10 mouse cellular contexts compared by ENCODE assay signal in the genomic region with DNA sequence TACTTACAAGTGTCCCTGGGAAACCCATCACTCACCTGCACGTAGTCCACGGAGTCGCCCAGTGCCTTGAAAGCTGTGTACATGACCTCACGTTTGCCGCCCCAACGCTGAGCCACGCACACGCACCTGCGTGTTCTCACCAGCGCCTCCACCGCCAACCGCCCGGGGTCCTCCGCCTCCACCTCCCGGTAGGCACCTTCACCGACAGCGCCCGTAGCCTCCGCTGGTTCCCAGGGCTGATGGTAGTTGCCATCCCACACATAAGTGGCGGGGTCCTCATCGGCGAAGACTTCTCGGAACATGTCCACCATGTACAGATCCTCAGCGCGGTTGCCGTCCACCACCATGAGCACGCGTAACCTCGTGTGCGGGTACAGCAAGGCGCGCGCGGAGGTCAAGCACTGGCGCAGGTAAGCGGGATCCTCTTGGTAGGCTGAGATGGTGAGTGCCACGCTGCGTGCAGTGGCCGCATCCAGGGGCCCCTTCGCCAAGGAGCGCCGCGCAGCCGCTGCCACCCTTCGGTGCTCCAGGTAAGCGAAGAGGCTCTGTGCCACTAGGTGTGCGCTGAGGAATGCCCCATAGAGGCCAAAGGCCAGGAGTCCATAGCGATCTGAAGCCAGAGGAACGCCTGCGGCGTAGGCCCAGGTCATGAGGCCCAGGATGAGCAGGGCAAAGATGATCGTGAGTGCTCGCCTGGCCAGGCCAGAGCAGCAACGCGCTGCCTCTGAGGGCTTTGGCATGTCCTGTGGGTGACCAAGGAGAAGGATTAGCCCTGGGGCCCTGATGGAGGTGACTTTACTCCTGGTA. TPM values are rescaled to one million over a fixed set of nuclear protein-coding genes. Genes with fewer than 3 reads are reported as not detected.
DNase-seq lines count a peak whose midpoint lies in the region; ATAC-seq and TF ChIP-seq lines count a peak whose summit lies in the region.
"Had no signal": no experiment of that assay in that cellular context is flagged by ENCODE, and none has a peak within 500 bp of the region (broad histone marks: within the 10 kb centered on the region; RNA-seq: fewer than 3 reads in every experiment).

No protein-coding gene starts in this region.

- H3K4me1 ChIP-seq in heart, embryonic 14.5 days (ENCODE audit: control insufficient read depth in 2 of 2, insufficient read depth in 2 of 2, low read length in 2 of 2): no peaks in the 10 kb centered on the region; a peak in 1 of 4 replicates
- peaks cover 0 to 3% of the 10 kb centered on the region in 2 experiments; a peak in 1 of 4 replicates for H3K4me1 ChIP-seq in ES-E14 (ENCODE audit: control insufficient read depth in 2 of 2, insufficient read depth in 2 of 2, low read length in 2 of 2, poor library complexity in 1 of 2)
- no peaks in the 10 kb centered on the region for H3K4me1 ChIP-seq in forebrain, embryonic 15.5 days
- H3K4me1 ChIP-seq in liver, embryonic 16.5 days (ENCODE audit: control insufficient read depth, low read depth, low read length): no peaks in the 10 kb centered on the region

- DNase-seq in heart, adult 11 months: no peak
- no peak for DNase-seq in ES-E14 (ENCODE audit: low read depth, low spot score)
- no peak for DNase-seq in ovary, postnatal 10 days (ENCODE audit: low spot score)
- no peak for DNase-seq in layer of hippocampus, postnatal 36 days
- no peak for DNase-seq in kidney, postnatal 36 days

- in situ Hi-C loops in ES-E14 (cut with MboI; ENCODE audit: low sequenced_read_pairs in 2 of 2, unreplicated experiment in 2 of 2): no loop called here

- peak overlapping the region; percentile 45 for H3K4me2 ChIP-seq in heart, embryonic 14.5 days (ENCODE audit: low read length)
- H3K4me2 ChIP-seq in forebrain, embryonic 15.5 days (replicated peaks): peak overlapping the region; percentile 35
- no peak overlapping the region for H3K4me2 ChIP-seq in liver, embryonic 16.5 days (ENCODE audit: low read depth, low read length)

- WGBS in heart, embryonic 14.5 days: 19% methylated on average over 55 of the region's 55 CpGs
- 21% methylated on average over 55 of the region's 55 CpGs for WGBS in forebrain, embryonic 15.5 days
- WGBS in liver, embryonic 16.5 days (ENCODE audit: insufficient replicate concordance): 20% methylated on average over 55 of the region's 55 CpGs

- no peak for ATAC-seq in heart, embryonic 14.5 days (ENCODE audit: insufficient number of reproducible peaks, insufficient read depth, low FRiP score, low read depth)
- peak; percentile 49 for ATAC-seq in forebrain, embryonic 15.5 days (replicated peaks)
- peak; percentile 21; the same call in 1 of the 2 replicates for ATAC-seq in liver, embryonic 16.5 days (ENCODE audit: low read depth)

- H3K36me3 ChIP-seq in heart, embryonic 14.5 days (ENCODE audit: control insufficient read depth, insufficient read depth, low read length): peaks cover 9% of the 10 kb centered on the region; the same call in 1 of the 2 replicates
- no peaks in the 10 kb centered on the region for H3K36me3 ChIP-seq in ES-E14 (ENCODE audit: control insufficient read depth, insufficient read depth, low read length, poor library complexity, severe bottlenecking)
- H3K36me3 ChIP-seq in forebrain, embryonic 15.5 days: no peaks in the 10 kb centered on the region
- no peaks in the 10 kb centered on the region for H3K36me3 ChIP-seq in liver, embryonic 16.5 days (ENCODE audit: control insufficient read depth, insufficient read depth)

- peaks cover 16% of the 10 kb centered on the region for H3K27me3 ChIP-seq in heart, embryonic 14.5 days (ENCODE audit: control insufficient read depth, insufficient read depth, low read length)
- H3K27me3 ChIP-seq in forebrain, embryonic 15.5 days: no peaks in the 10 kb centered on the region; the same call in 1 of the 2 replicates
- H3K27me3 ChIP-seq in liver, embryonic 16.5 days (ENCODE audit: control insufficient read depth, insufficient read depth, low read depth, low read length): peaks cover 6% of the 10 kb centered on the region

- H3K9ac ChIP-seq in heart, embryonic 14.5 days (ENCODE audit: low read length): no peak overlapping the region
- H3K9ac ChIP-seq in ES-E14 (ENCODE audit: insufficient read depth, low read depth, low read length, poor library complexity, severe bottlenecking): peak overlapping the region; percentile 52
- H3K9ac ChIP-seq in forebrain, embryonic 15.5 days (replicated peaks): 0 out of 2 replicates have a peak overlapping the region, but pooled peaks have one; percentile 19
- no peak overlapping the region for H3K9ac ChIP-seq in liver, embryonic 16.5 days (ENCODE audit: low read depth, low read length)

- no peak overlapping the region for H3K27ac ChIP-seq in heart, embryonic 14.5 days (replicated peaks in 1 of 2; ENCODE audit: control insufficient read depth in 1 of 2, insufficient read depth in 1 of 2, low read depth in 2 of 2, low read length in 2 of 2)
- H3K27ac ChIP-seq in ES-E14 (ENCODE audit: insufficient read depth, low read depth, low read length, poor library complexity, severe bottlenecking): no peak overlapping the region
- no peak overlapping the region for H3K27ac ChIP-seq in forebrain, embryonic 15.5 days (replicated peaks)
- no peak overlapping the region for H3K27ac ChIP-seq in liver, embryonic 16.5 days (ENCODE audit: low read length)

- peak overlapping the region in 1 of 2 experiments; percentile 6; a peak in 1 of 4 replicates for H3K4me3 ChIP-seq in heart, embryonic 14.5 days (ENCODE audit: control insufficient read depth in 1 of 2, insufficient read depth in 1 of 2, low read depth in 1 of 2, low read length in 2 of 2)
- H3K4me3 ChIP-seq in ES-E14 (ENCODE audit: insufficient read depth in 1 of 2, low read depth in 1 of 2, low read length in 2 of 2, poor library complexity in 1 of 2, severe bottlenecking in 1 of 2): peak overlapping the region; percentile 56 to 78
- peak overlapping the region; percentile 22 for H3K4me3 ChIP-seq in forebrain, embryonic 15.5 days
- H3K4me3 ChIP-seq in liver, embryonic 16.5 days (ENCODE audit: low read depth, low read length): no peak overlapping the region

- no peaks in the 10 kb centered on the region for H3K9me3 ChIP-seq in heart, embryonic 14.5 days (ENCODE audit: control insufficient read depth, low read length)
- no peaks in the 10 kb centered on the region for H3K9me3 ChIP-seq in ES-E14 (ENCODE audit: control insufficient read depth, insufficient read depth, low read depth, low read length)
- H3K9me3 ChIP-seq in forebrain, embryonic 15.5 days: no peaks in the 10 kb centered on the region
- H3K9me3 ChIP-seq in liver, embryonic 16.5 days (replicated peaks; ENCODE audit: control insufficient read depth, low read length): no peaks in the 10 kb centered on the region

TF ChIP-seq in ES-E14, 5 proteins besides CTCF, POLR2A, EP300 and RAD21:
- TF ChIP-seq CHD2 (IDR thresholded peaks at IDR 0.05; ENCODE audit: low read depth, low read length) (no peak), ZNF384 (IDR thresholded peaks at IDR 0.05; ENCODE audit: low read depth, low read length) (no peak), HCFC1 (IDR thresholded peaks at IDR 0.05; ENCODE audit: borderline replicate concordance, insufficient read depth, low read length) (no peak), MAFK (IDR thresholded peaks at IDR 0.05; ENCODE audit: insufficient read depth, low read depth, low read length) (no peak), ZC3H11A (IDR thresholded peaks at IDR 0.05; ENCODE audit: borderline replicate concordance, low read depth, low read length) (no peak)

RNA-seq across cellular contexts. Expression of gene Has1, which starts 4.9 kb away (rescaled TPM):
- polyA plus RNA-seq in heart, embryonic 14.5 days (2014; fragmentation: Nextera tagmentation; extraction: Ambion mirVana): 0.78 and 1.1 TPM in 2 replicates
- total RNA-seq in ES-E14 (2012; rRNA removed): 0.22 and 0.37 TPM in 2 replicates
- polyA plus RNA-seq in forebrain, embryonic 15.5 days (2015; fragmentation: Nextera tagmentation; extraction: Ambion mirVana): 0.64 and 0.71 TPM in 2 replicates
- polyA plus RNA-seq in liver, embryonic 16.5 days (2015; fragmentation: Nextera tagmentation; extraction: Ambion mirVana): 0.05 and 0.07 TPM in 2 replicates
- under 1 TPM; 0.32 to 0.61 TPM for total RNA-seq in layer of hippocampus, postnatal 36 days (2021)

RNA-seq across cellular contexts. Expression of gene Spaca6, which starts 23.2 kb away (rescaled TPM):
- 18.1 and 20.5 TPM in 2 replicates for polyA plus RNA-seq in heart, embryonic 14.5 days (2014; fragmentation: Nextera tagmentation; extraction: Ambion mirVana)
- 12.7 and 16.6 TPM in 2 replicates for total RNA-seq in ES-E14 (2012; rRNA removed)
- polyA plus RNA-seq in forebrain, embryonic 15.5 days (2015; fragmentation: Nextera tagmentation; extraction: Ambion mirVana): 26.8 and 27.1 TPM in 2 replicates
- 4.0 and 4.7 TPM in 2 replicates for polyA plus RNA-seq in liver, embryonic 16.5 days (2015; fragmentation: Nextera tagmentation; extraction: Ambion mirVana)
- 10 to 100 TPM; 89.5 to 99.7 TPM for total RNA-seq in layer of hippocampus, postnatal 36 days (2021)

RNA-seq across cellular contexts. Expression of gene Fpr1, which starts 33.6 kb away (rescaled TPM):
- 0.15 and 0.20 TPM in 2 replicates for polyA plus RNA-seq in heart, embryonic 14.5 days (2014; fragmentation: Nextera tagmentation; extraction: Ambion mirVana)
- total RNA-seq in ES-E14 (2012; rRNA removed): not detected in 2 replicates
- polyA plus RNA-seq in forebrain, embryonic 15.5 days (2015; fragmentation: Nextera tagmentation; extraction: Ambion mirVana): not detected in 2 replicates
- 6.9 and 8.5 TPM in 2 replicates for polyA plus RNA-seq in liver, embryonic 16.5 days (2015; fragmentation: Nextera tagmentation; extraction: Ambion mirVana)
- not detected for total RNA-seq in layer of hippocampus, postnatal 36 days (2021)

RNA-seq across cellular contexts. Expression of gene Fpr2, which starts 37.5 kb away (rescaled TPM):
- polyA plus RNA-seq in heart, embryonic 14.5 days (2014; fragmentation: Nextera tagmentation; extraction: Ambion mirVana): 0.41 TPM in 1 of 2 replicates, not detected in the other
- not detected in 2 replicates for total RNA-seq in ES-E14 (2012; rRNA removed)
- not detected in 2 replicates for polyA plus RNA-seq in forebrain, embryonic 15.5 days (2015; fragmentation: Nextera tagmentation; extraction: Ambion mirVana)
- polyA plus RNA-seq in liver, embryonic 16.5 days (2015; fragmentation: Nextera tagmentation; extraction: Ambion mirVana): 3.8 and 5.6 TPM in 2 replicates
- not detected for total RNA-seq in layer of hippocampus, postnatal 36 days (2021)

RNA-seq across cellular contexts. Expression of gene Fpr3, which starts 37.5 kb away (rescaled TPM):
- polyA plus RNA-seq in heart, embryonic 14.5 days (2014; fragmentation: Nextera tagmentation; extraction: Ambion mirVana): not detected in 2 replicates
- not detected in 2 replicates for total RNA-seq in ES-E14 (2012; rRNA removed)
- not detected in 2 replicates for polyA plus RNA-seq in forebrain, embryonic 15.5 days (2015; fragmentation: Nextera tagmentation; extraction: Ambion mirVana)
- not detected in 2 replicates for polyA plus RNA-seq in liver, embryonic 16.5 days (2015; fragmentation: Nextera tagmentation; extraction: Ambion mirVana)
- total RNA-seq in layer of hippocampus, postnatal 36 days (2021): not detected
- polyA plus RNA-seq: gonadal fat pad, adult 2 months; limb, embryonic 14.5 days had no signal

Comparison
In these comparisons a context has a peak if more than half of its experiments do, and no peak if none do; other contexts are left out.
1. H3K9ac ChIP-seq: peak in ES-E14 (single experiment) and forebrain, embryonic 15.5 days (single experiment); none in heart, embryonic 14.5 days (single experiment) and liver, embryonic 16.5 days (single experiment).